8 mouse cellular contexts compared by ENCODE assay signal in genomic region chr13:52892065-52892503, GRCm38 (mm10). TPM values are rescaled to one million over a fixed set of nuclear protein-coding genes. Genes with fewer than 3 reads are reported as not detected.
A peak's percentile ranks its signal among the peaks of the same experiment; 100 is the strongest.
DNase-seq lines count a peak whose midpoint lies in the region; ATAC-seq lines count a peak whose summit lies in the region.
"Had no signal": no experiment of that assay in that cellular context is flagged by ENCODE, and none has a peak within 500 bp of the region (broad histone marks: within the 10 kb centered on the region; RNA-seq: fewer than 3 reads in every experiment).

No protein-coding gene starts in this region.

- 0 out of 2 replicates have a peak, but pooled peaks have one; percentile 27 for ATAC-seq in intestine, embryonic 14.5 days (replicated peaks; ENCODE audit: low FRiP score, low TSS enrichment, low read depth)
- ATAC-seq in lung, embryonic 16.5 days (ENCODE audit: low read depth): peak; percentile 59; the same call in 1 of the 2 replicates
- no peak for ATAC-seq in hindbrain, embryonic 14.5 days (ENCODE audit: low FRiP score)
- no peak for ATAC-seq in forebrain, embryonic 12.5 days (ENCODE audit: low FRiP score)

- no peak overlapping the region for H3K4me3 ChIP-seq in intestine, embryonic 14.5 days (ENCODE audit: low read depth, low read length)
- no peak overlapping the region for H3K4me3 ChIP-seq in lung, embryonic 16.5 days (ENCODE audit: low read length)
- no peak overlapping the region for H3K4me3 ChIP-seq in hindbrain, embryonic 14.5 days (replicated peaks; ENCODE audit: low read length)
- H3K4me3 ChIP-seq in forebrain, embryonic 12.5 days (replicated peaks): no peak overlapping the region
- H3K4me3 ChIP-seq: embryonic facial prominence, embryonic 12.5 days had no signal

- peak; percentile 94 for DNase-seq in 416B (ENCODE audit: low read depth)
- peak; percentile 2 for DNase-seq in MEL-GATA-1-ER (ENCODE audit: extremely low read depth, low read depth)
- DNase-seq in cerebellum, postnatal 36 days: peak; percentile 56 to 76
- DNase-seq in intestine, embryonic 14.5 days (ENCODE audit: low spot score): no peak
- DNase-seq in hindbrain, embryonic 14.5 days (ENCODE audit: low spot score): no peak

- peaks cover 10% of the 10 kb centered on the region; the same call in 1 of the 2 replicates for H3K36me3 ChIP-seq in intestine, embryonic 14.5 days (ENCODE audit: control insufficient read depth, insufficient read depth, low read length)
- H3K36me3 ChIP-seq in lung, embryonic 16.5 days (ENCODE audit: control insufficient read depth, insufficient read depth, low read length): 0 out of 2 replicates have a peak, but pooled peaks cover 4% of the 10 kb centered on the region
- peaks cover 10% of the 10 kb centered on the region for H3K36me3 ChIP-seq in hindbrain, embryonic 14.5 days (replicated peaks; ENCODE audit: control insufficient read depth, insufficient read depth)
- H3K36me3 ChIP-seq in forebrain, embryonic 12.5 days (replicated peaks): no peaks in the 10 kb centered on the region; the same call in 1 of the 2 replicates

- no peak overlapping the region for H3K9ac ChIP-seq in intestine, embryonic 14.5 days (ENCODE audit: low read length)
- H3K9ac ChIP-seq in lung, embryonic 16.5 days (ENCODE audit: low read length): no peak overlapping the region
- no peak overlapping the region for H3K9ac ChIP-seq in hindbrain, embryonic 14.5 days
- no peak overlapping the region for H3K9ac ChIP-seq in forebrain, embryonic 12.5 days
- H3K9ac ChIP-seq: embryonic facial prominence, embryonic 12.5 days had no signal

- H3K9me3 ChIP-seq in intestine, embryonic 14.5 days (ENCODE audit: control insufficient read depth, low read length): no peaks in the 10 kb centered on the region
- H3K9me3 ChIP-seq in lung, embryonic 16.5 days (ENCODE audit: control insufficient read depth, low read length): no peaks in the 10 kb centered on the region
- no peaks in the 10 kb centered on the region for H3K9me3 ChIP-seq in hindbrain, embryonic 14.5 days (ENCODE audit: control insufficient read depth, low read length)
- no peaks in the 10 kb centered on the region for H3K9me3 ChIP-seq in forebrain, embryonic 12.5 days
- H3K9me3 ChIP-seq: embryonic facial prominence, embryonic 12.5 days had no signal

- no peaks in the 10 kb centered on the region for H3K27me3 ChIP-seq in intestine, embryonic 14.5 days (replicated peaks; ENCODE audit: control insufficient read depth, insufficient read depth, low read length)
- no peaks in the 10 kb centered on the region for H3K27me3 ChIP-seq in lung, embryonic 16.5 days (ENCODE audit: control insufficient read depth, insufficient read depth, low read depth, low read length)
- no peaks in the 10 kb centered on the region for H3K27me3 ChIP-seq in hindbrain, embryonic 14.5 days (ENCODE audit: control insufficient read depth, insufficient read depth, low read length)
- H3K27me3 ChIP-seq in forebrain, embryonic 12.5 days: no peaks in the 10 kb centered on the region
- H3K27me3 ChIP-seq: embryonic facial prominence, embryonic 12.5 days had no signal

- no peak overlapping the region for H3K4me2 ChIP-seq in intestine, embryonic 14.5 days (ENCODE audit: low read length)
- H3K4me2 ChIP-seq in lung, embryonic 16.5 days (ENCODE audit: low read depth, low read length): no peak overlapping the region
- H3K4me2 ChIP-seq in hindbrain, embryonic 14.5 days (replicated peaks): no peak overlapping the region
- no peak overlapping the region for H3K4me2 ChIP-seq in forebrain, embryonic 12.5 days
- H3K4me2 ChIP-seq: embryonic facial prominence, embryonic 12.5 days had no signal

- peak overlapping the region; percentile 9; the same call in 1 of the 2 replicates for H3K27ac ChIP-seq in intestine, embryonic 14.5 days (ENCODE audit: low read depth)
- H3K27ac ChIP-seq in lung, embryonic 16.5 days (ENCODE audit: low read length): peak overlapping the region; percentile 9; the same call in 1 of the 2 replicates
- no peak overlapping the region for H3K27ac ChIP-seq in hindbrain, embryonic 14.5 days
- no peak overlapping the region for H3K27ac ChIP-seq in forebrain, embryonic 12.5 days
- H3K27ac ChIP-seq: embryonic facial prominence, embryonic 12.5 days had no signal

- no peaks in the 10 kb centered on the region for H3K4me1 ChIP-seq in intestine, embryonic 14.5 days (replicated peaks; ENCODE audit: control insufficient read depth, insufficient read depth, low read length)
- peaks cover 8% of the 10 kb centered on the region for H3K4me1 ChIP-seq in lung, embryonic 16.5 days (replicated peaks; ENCODE audit: control insufficient read depth, insufficient read depth, low read length)
- H3K4me1 ChIP-seq in hindbrain, embryonic 14.5 days (replicated peaks; ENCODE audit: control insufficient read depth, insufficient read depth, low read length): no peaks in the 10 kb centered on the region
- peaks cover 6% of the 10 kb centered on the region; the same call in 1 of the 2 replicates for H3K4me1 ChIP-seq in forebrain, embryonic 12.5 days

- WGBS in intestine, embryonic 14.5 days: 69% methylated on average over 10 of the region's 10 CpGs
- WGBS in lung, embryonic 16.5 days: 43% methylated on average over 10 of the region's 10 CpGs
- 80% methylated on average over 10 of the region's 10 CpGs for WGBS in hindbrain, embryonic 14.5 days
- WGBS in forebrain, embryonic 12.5 days: 83% methylated on average over 10 of the region's 10 CpGs

RNA-seq across cellular contexts. Expression of gene Auh, which starts 37.4 kb away (rescaled TPM):
- polyA plus RNA-seq in intestine, embryonic 14.5 days (2014; fragmentation: Nextera tagmentation; extraction: Ambion mirVana): 36.1 and 38.6 TPM in 2 replicates
- polyA plus RNA-seq in lung, embryonic 16.5 days (2015; fragmentation: Nextera tagmentation; extraction: Ambion mirVana): 44.6 TPM in 2 replicates
- polyA plus RNA-seq in hindbrain, embryonic 14.5 days (2014; fragmentation: Nextera tagmentation; extraction: Ambion mirVana): 57.6 and 62.4 TPM in 2 replicates
- polyA plus RNA-seq in forebrain, embryonic 12.5 days (2016; fragmentation: Nextera tagmentation; extraction: Ambion mirVana): 38.9 and 42.7 TPM in 2 replicates

Comparison
In these comparisons a context has a peak if more than half of its experiments do, and no peak if none do; other contexts are left out.
1. DNase-seq: peak in 416B (single experiment), MEL-GATA-1-ER (single experiment) and cerebellum, postnatal 36 days (2 of 2); none in intestine, embryonic 14.5 days (single experiment) and hindbrain, embryonic 14.5 days (single experiment).
2. ATAC-seq: peak in intestine, embryonic 14.5 days (single experiment) and lung, embryonic 16.5 days (single experiment); none in hindbrain, embryonic 14.5 days (single experiment) and forebrain, embryonic 12.5 days (single experiment).
3. H3K27ac ChIP-seq: peak in intestine, embryonic 14.5 days (single experiment) and lung, embryonic 16.5 days (single experiment); none in hindbrain, embryonic 14.5 days (single experiment) and forebrain, embryonic 12.5 days (single experiment).